ENCODE assay signal across 16 mouse cellular contexts in the genomic region with DNA sequence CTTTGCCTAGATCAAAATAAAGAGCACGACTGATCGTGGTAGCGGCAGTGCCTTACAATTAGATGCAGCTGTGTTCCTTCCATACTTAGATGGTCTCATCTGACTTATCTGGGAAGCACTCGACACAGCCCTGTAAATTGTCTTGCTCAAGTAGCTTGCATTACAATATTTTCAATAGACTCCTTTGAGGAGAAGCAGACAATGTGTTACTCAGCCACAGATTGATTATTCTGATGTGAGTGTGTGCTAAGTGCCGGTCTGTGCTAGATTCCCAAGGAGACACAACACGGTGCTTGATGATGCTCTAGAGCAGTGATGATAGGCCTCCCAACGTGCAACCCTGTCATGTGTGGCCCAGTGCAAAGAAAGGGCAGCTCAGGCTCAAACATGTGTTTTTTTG.
"Had no signal": no experiment of that assay in that cellular context is flagged by ENCODE, and none has a peak within 500 bp of the region (broad histone marks: within the 10 kb centered on the region; RNA-seq: fewer than 3 reads in every experiment).

No protein-coding gene starts in this region.

- DNase-seq: kidney, adult 2 months; kidney, postnatal 25 days; liver; liver, embryonic 13.5 days; liver, postnatal 0 days; lung, postnatal 14 days; right cerebral cortex, adult 18-20 months; right cerebral cortex, postnatal 25 days; thymus, adult 18-20 months; thymus, postnatal 14 days had no signal

- H3K9ac ChIP-seq: kidney, embryonic 15.5 days; limb, embryonic 12.5 days; liver, embryonic 13.5 days; liver, postnatal 0 days; lung, embryonic 15.5 days; midbrain, embryonic 13.5 days had no signal

- H3K4me3 ChIP-seq: kidney, embryonic 15.5 days; limb, embryonic 12.5 days; liver, embryonic 13.5 days; lung, embryonic 15.5 days; midbrain, embryonic 13.5 days had no signal

- H3K4me2 ChIP-seq: kidney, embryonic 15.5 days; limb, embryonic 12.5 days; liver, embryonic 13.5 days; lung, embryonic 15.5 days; midbrain, embryonic 13.5 days had no signal

- H3K27me3 ChIP-seq: kidney, embryonic 15.5 days; limb, embryonic 12.5 days; liver, embryonic 13.5 days; lung, embryonic 15.5 days; midbrain, embryonic 13.5 days had no signal

- H3K27ac ChIP-seq: kidney, embryonic 15.5 days; limb, embryonic 12.5 days; liver, embryonic 13.5 days; lung, embryonic 15.5 days; macrophage; midbrain, embryonic 13.5 days; stomach, postnatal 0 days had no signal

- ATAC-seq: midbrain, embryonic 13.5 days had no signal

- H3K4me1 ChIP-seq: kidney, embryonic 15.5 days had no signal

- H3K9me3 ChIP-seq: kidney, embryonic 15.5 days; limb, embryonic 12.5 days; liver, embryonic 13.5 days; lung, embryonic 15.5 days; midbrain, embryonic 13.5 days had no signal
